11 mouse cellular contexts compared by ENCODE assay signal in the genomic region with DNA sequence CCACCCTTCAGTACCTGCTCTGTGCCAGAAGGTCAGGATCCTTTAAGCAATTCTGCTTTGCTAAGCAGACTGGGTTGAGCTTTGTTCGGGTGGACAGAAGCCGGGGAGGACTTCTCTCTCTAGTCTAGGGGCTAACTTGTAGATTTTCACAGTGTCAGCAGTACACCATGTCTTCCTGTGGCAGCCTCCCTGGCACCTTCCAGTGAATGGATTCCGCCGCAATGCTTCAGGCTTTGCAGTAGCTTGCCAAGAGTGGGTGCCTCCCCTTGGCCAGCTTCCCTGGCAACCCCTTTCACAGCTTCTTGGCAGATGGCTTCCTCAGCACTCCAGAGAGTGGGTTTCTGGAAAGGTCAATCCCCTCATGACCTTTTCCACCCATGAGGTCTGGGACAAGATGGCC. TPM values are rescaled to one million over a fixed set of nuclear protein-coding genes. Genes with fewer than 3 reads are reported as not detected.
A peak's percentile ranks its signal among the peaks of the same experiment; 100 is the strongest.
DNase-seq lines count a peak whose midpoint lies in the region; TF ChIP-seq lines count a peak whose summit lies in the region.
"Had no signal": no experiment of that assay in that cellular context is flagged by ENCODE, and none has a peak within 500 bp of the region (broad histone marks: within the 10 kb centered on the region; RNA-seq: fewer than 3 reads in every experiment).

No protein-coding gene starts in this region.

- H3K27ac ChIP-seq in gastrocnemius, adult 2 months = no peak overlapping the region

- no peak for TF ChIP-seq CTCF in gastrocnemius, adult 2 months (IDR thresholded peaks at IDR 0.05)

- DNase-seq in gastrocnemius, adult 2 months = peak; percentile 38
- DNase-seq in gastrocnemius, postnatal 10 days = no peak
- DNase-seq in urinary bladder, postnatal 14 days (ENCODE audit: low spot score) = peak; percentile 50
- DNase-seq in urinary bladder, postnatal 25 days (ENCODE audit: low spot score) = no peak
- peak; percentile 80 to 95 for DNase-seq in kidney, postnatal 25 days
- peak; percentile 85 to 87 for DNase-seq in right cerebral cortex, postnatal 10 days (ENCODE audit: low spot score in 2 of 2)
- DNase-seq in thymus, postnatal 0 days (ENCODE audit: low spot score) = no peak
- DNase-seq in urinary bladder, adult 18-20 months (ENCODE audit: low spot score in 2 of 2) = no peak

- intact Hi-C loops in gastrocnemius, adult 2 months (cut with DNase I) = no loop called here

- H3K4me3 ChIP-seq in gastrocnemius, adult 2 months = no peak overlapping the region
- H3K4me3 ChIP-seq: megakaryocyte, embryonic 14.5 days had no signal

RNA-seq across cellular contexts. Expression of gene Slc22a16, which starts 50.5 kb away (rescaled TPM):
- total RNA-seq in gastrocnemius, adult 2 months (2021) = not detected
- not detected for total RNA-seq in gastrocnemius, postnatal 10 days (2021)
- not detected in 2 replicates for polyA plus RNA-seq in thymus, postnatal 0 days (2015; fragmentation: Nextera tagmentation; extraction: Ambion mirVana)
- total RNA-seq: common myeloid progenitor, adult 5-6 weeks had no signal
- polyA plus RNA-seq: stomach, embryonic 16.5 days had no signal

Comparison
In these comparisons a context has a peak if more than half of its experiments do, and no peak if none do; other contexts are left out.
1. DNase-seq: peak in gastrocnemius, adult 2 months (single experiment), urinary bladder, postnatal 14 days (single experiment), kidney, postnatal 25 days (2 of 2) and right cerebral cortex, postnatal 10 days (2 of 2); none in gastrocnemius, postnatal 10 days (single experiment), urinary bladder, postnatal 25 days (single experiment), thymus, postnatal 0 days (single experiment) and urinary bladder, adult 18-20 months (0 of 2).